Mouse (Mus musculus) heart, embryonic 10.5 days (tissue): Measurements from ENCODE around the gene Osbpl3. TPM values are rescaled to one million over a fixed set of nuclear protein-coding genes. Genes with fewer than 3 reads are reported as not detected.

ENCODE experiments used
- DNase-seq: peaks from one replicate; pipeline ENCODE4 v3.0.0-alpha.2; 2017; ENCODE audit warnings: low spot score
- H3K27ac ChIP-seq: fragments of 300-500 bp; sonication (generic); 2 replicates; pipeline ENCODE4 v1.5.1; 2016; ENCODE audit warnings: mild to moderate bottlenecking
- H3K27me3 ChIP-seq: fragments of 300-500 bp; sonication (generic); 2 replicates; pipeline ENCODE4 v1.6.1; 2016; ENCODE audit warnings: mild to moderate bottlenecking; ENCODE audit not compliant: poor library complexity, insufficient read depth, severe bottlenecking
- H3K36me3 ChIP-seq: fragments of 300-500 bp; sonication (generic); 2 replicates; pipeline ENCODE4 v1.6.1; 2016; ENCODE audit warnings: mild to moderate bottlenecking, moderate library complexity
- H3K4me1 ChIP-seq: fragments of 300-500 bp; sonication (generic); 2 replicates; pipeline ENCODE4 v1.6.1; 2016; ENCODE audit warnings: mild to moderate bottlenecking
- H3K4me3 ChIP-seq: fragments of 300-500 bp; sonication (generic); 2 replicates; pipeline ENCODE4 v1.5.1; 2016; ENCODE audit warnings: mild to moderate bottlenecking, moderate library complexity
- H3K9me3 ChIP-seq: fragments of 300-500 bp; sonication (generic); 2 replicates; pipeline ENCODE4 v1.6.1; 2016; ENCODE audit warnings: mild to moderate bottlenecking, moderate library complexity
- WGBS: fragments of 180-500 bp; shearing (Covaris S2); methylation state at CpG from one replicate; pipeline ENCODE4 v1.1.7; 2016; 5-methylcytosine and 5-hydroxymethylcytosine counted together
- polyA plus RNA-seq: library from polyadenylated mRNA; unstranded; fragments of >200 nt; fragmentation: Nextera tagmentation; extraction: Ambion mirVana; gene quantifications from 2 replicates; pipeline ENCODE4 v1.2.1, GENCODE M21; 2016

Gene Osbpl3
- polyA plus RNA-seq, 1 experiment from 2014 or later = 8.0 TPM

DNA sequence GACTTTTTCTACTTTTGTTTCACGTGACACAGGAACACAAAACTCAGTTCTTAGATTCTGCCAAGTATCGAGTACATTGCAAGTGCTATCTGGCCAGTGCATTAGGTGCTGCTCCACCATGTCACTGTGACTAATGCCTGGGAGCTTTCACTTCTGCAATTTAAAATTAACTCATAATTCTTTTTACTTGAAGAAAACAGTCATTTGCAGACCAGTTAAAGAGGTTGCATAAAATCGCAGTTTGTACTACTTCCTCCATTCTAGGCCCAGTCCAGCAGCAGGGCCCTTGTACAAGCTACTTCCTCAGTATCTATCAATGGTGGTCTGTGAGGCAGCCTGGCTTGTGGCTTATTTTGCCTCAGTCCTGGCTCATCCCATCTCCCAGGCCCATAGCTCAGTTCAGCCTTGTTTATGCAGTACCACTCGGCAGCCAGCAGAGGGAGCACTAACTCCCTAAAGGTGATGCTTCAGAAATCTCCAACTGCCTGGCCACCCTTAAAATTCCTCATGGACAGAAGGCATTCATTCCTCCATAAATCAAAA, 151.0 kb downstream of the Osbpl3 start:
- peaks cover 7% of the 10 kb centered on the region; the same call in 1 of the 2 replicates for H3K36me3 ChIP-seq
- H3K27me3 ChIP-seq = no peaks in the 10 kb centered on the region
- 68% methylated on average over 4 of the region's 4 CpGs for WGBS
- no peaks in the 10 kb centered on the region for H3K9me3 ChIP-seq
- no peaks in the 10 kb centered on the region for H3K4me1 ChIP-seq
- peak; percentile 82 for DNase-seq
- no peak overlapping the region for H3K4me3 ChIP-seq
- H3K27ac ChIP-seq = no peak overlapping the region

DNA sequence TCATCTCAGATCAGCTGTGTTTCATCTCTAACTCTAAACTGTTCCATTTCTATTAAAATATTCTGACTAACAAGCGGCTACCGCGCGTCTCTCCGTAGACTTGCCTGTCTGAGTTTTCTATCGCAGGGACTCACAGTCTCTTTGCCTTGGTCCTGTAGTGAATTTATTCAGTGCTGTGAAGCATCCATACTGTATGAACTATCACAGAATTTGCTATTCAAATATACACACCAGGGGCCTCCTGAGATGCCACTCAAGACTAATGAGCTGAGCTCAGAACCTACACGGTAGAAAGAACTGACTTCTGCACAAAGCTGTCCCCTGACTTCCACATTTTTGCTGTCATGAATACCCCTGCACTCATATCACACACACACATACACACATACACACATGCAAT, 154.9 kb downstream of the Osbpl3 start:
- Histone ChIP-seq H3K36me3 (peaks cover 7% of the 10 kb centered on the region; the same call in 1 of the 2 replicates), H3K27me3 (no peaks in the 10 kb centered on the region), H3K4me3 (no peak overlapping the region), H3K27ac (no peak overlapping the region), H3K9me3 (no peaks in the 10 kb centered on the region), H3K4me1 (peaks cover 3% of the 10 kb centered on the region; the same call in 1 of the 2 replicates)
- 94% methylated on average over 7 of the region's 7 CpGs for WGBS
- DNase-seq = no peak

DNA sequence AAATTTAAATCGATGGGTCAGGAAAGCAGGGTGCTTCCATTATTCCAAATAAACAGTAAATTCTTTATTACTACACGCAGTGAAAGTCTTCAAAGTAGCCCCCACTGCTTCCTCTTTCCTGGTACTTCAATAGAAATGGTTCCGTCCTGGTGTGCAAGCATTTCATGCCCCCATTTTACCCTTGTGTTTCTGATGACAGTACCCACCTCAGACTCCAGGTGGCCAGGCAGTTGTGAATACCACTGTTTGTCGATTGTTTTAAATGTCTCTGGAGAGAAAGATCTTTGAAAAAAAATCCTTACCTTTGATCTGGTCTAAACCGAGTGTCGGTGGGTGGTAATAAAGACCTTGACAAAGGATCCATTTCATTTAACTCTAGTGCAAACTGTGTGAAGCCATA, 155.4 kb downstream of the Osbpl3 start:
- no peak overlapping the region for H3K4me3 ChIP-seq
- WGBS = 85% methylated on average over 6 of the region's 6 CpGs
- H3K4me1 ChIP-seq = peaks cover 8% of the 10 kb centered on the region; the same call in 1 of the 2 replicates

DNA sequence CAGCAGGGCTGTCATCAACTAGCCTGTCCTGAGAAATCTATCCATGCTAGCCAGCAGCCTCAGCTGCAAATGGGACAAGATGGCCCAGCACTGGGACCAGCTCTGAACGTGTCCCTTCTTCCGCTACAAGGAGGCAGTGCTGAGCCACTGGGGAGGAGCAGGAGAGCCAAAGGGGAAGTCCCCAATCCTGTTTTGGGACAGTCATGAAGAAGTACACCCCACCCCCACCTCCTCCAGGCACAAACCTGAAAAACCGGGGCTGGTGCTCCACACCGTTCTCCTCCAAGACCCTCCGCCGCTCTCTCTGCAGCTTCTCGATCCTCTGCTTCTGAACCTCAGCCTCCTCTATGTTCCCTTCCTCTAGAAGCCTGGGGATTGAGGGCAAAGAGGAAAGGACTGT, 156.9 kb downstream of the Osbpl3 start:
- H3K4me3 ChIP-seq = no peak overlapping the region
- H3K27me3 ChIP-seq = no peaks in the 10 kb centered on the region
- DNase-seq = no peak
- H3K36me3 ChIP-seq = peaks cover 7% of the 10 kb centered on the region; the same call in 1 of the 2 replicates
- 78% methylated on average over 7 of the region's 7 CpGs for WGBS
- H3K9me3 ChIP-seq = no peaks in the 10 kb centered on the region
- H3K4me1 ChIP-seq = peaks cover 11% of the 10 kb centered on the region; the same call in 1 of the 2 replicates
- no peak overlapping the region for H3K27ac ChIP-seq

More for the DNA sequence above, 155.4 kb downstream of the Osbpl3 start:
- Histone ChIP-seq H3K27me3 (no peaks in the 10 kb centered on the region), H3K9me3 (no peaks in the 10 kb centered on the region), H3K27ac (no peak overlapping the region), H3K36me3 (peaks cover 7% of the 10 kb centered on the region; the same call in 1 of the 2 replicates)
- no peak for DNase-seq

DNA sequence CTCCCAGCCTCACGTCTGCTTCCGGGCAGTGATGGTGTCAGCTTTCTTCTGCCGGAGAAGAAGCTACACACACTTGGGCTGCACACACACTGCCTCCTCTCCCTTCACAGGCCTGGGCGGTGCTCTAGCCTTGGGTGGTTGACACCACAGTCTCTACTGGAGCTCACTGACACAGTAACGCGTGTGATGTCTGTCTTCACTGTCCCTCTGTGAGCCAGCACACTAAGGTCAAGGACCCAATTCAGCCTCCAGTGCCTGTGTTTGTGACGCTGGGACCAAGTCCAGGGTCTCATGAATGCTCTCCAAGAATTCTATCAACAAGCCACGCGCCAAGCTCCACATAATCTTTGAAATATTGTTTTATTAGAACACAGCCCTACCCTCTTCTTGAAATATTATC, 158.3 kb downstream of the Osbpl3 start:
- WGBS = 90% methylated on average over 9 of the region's 9 CpGs
- no peak overlapping the region for H3K27ac ChIP-seq
- no peaks in the 10 kb centered on the region for H3K27me3 ChIP-seq
- H3K4me1 ChIP-seq = peaks cover 11% of the 10 kb centered on the region; the same call in 1 of the 2 replicates
- no peaks in the 10 kb centered on the region for H3K9me3 ChIP-seq
- no peak for DNase-seq
- peaks cover 5% of the 10 kb centered on the region; the same call in 1 of the 2 replicates for H3K36me3 ChIP-seq
- no peak overlapping the region for H3K4me3 ChIP-seq

DNA sequence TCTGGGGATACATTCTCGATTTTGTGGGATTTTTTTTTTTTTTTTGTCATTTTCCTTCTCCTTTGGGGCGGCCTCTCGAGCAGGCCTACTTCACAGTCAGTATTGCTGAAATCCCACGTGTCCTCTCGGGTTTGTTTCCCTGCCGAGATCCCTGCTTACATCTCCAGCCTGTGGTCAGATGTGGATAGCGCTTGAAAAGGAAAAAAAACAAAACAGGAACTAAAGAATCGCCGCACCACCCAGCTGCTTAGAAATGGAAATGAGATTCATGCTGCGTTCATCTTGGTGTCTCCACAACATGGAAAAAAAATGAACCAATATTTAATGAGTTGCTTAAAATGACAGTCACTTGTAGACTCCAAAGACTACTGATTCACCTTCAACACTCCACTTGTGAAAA, 160.9 kb downstream of the Osbpl3 start:
- Histone ChIP-seq H3K27ac (no peak overlapping the region), H3K4me3 (no peak overlapping the region), H3K4me1 (peaks cover 11% of the 10 kb centered on the region; the same call in 1 of the 2 replicates), H3K27me3 (no peaks in the 10 kb centered on the region), H3K36me3 (peaks cover 5% of the 10 kb centered on the region; the same call in 1 of the 2 replicates), H3K9me3 (no peaks in the 10 kb centered on the region)
- 78% methylated on average over 10 of the region's 10 CpGs for WGBS
- DNase-seq = no peak

DNA sequence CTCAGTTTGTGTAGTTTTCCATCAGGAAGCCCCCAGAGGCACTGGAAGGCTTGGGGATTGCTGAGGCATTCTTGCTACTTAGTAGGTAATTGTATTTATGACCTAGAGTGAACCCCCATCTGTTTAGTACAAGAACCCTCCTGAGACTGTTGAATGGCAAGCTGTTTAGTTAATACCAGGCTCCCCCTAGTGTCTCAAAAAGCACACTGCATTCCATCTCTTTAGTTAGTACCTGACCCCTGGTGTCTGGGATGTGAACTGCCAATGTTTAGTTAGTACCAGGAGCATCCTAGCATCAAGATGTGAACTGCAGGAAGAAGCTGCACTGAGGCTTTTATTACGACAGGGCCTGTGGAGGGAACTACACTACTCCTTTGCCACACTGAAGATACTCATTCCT, 161.9 kb downstream of the Osbpl3 start:
- H3K4me1 ChIP-seq = peaks cover 11% of the 10 kb centered on the region; the same call in 1 of the 2 replicates
- H3K27ac ChIP-seq = no peak overlapping the region
- DNase-seq = no peak
- H3K4me3 ChIP-seq = no peak overlapping the region
- H3K9me3 ChIP-seq = no peaks in the 10 kb centered on the region
- no peaks in the 10 kb centered on the region for H3K27me3 ChIP-seq
- H3K36me3 ChIP-seq = peaks cover 3% of the 10 kb centered on the region; the same call in 1 of the 2 replicates
- WGBS = 39% methylated on average over 1 of the region's 1 CpGs

DNA sequence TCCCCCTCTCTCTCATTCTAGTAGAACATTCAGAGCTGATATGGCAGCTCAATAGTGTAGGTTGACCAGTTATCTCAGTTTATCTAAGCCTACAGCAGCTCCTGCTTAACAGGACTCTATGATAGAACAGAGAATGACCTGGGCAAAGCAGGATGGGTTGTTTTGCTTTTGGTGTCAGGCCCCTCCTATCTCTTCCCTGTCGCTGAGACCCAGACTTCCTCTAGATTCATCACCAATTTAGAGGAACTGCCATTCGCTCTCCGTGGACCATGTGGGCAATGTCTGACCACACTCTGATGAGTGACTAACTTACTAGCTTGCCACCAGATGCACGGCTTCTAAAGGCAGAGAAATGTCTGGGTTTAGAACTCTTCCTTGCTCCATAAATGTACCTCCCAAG, 164.4 kb downstream of the Osbpl3 start:
- 57% methylated on average over 4 of the region's 4 CpGs for WGBS
- H3K9me3 ChIP-seq = no peaks in the 10 kb centered on the region
- H3K36me3 ChIP-seq = no peaks in the 10 kb centered on the region
- DNase-seq = no peak
- H3K4me3 ChIP-seq = no peak overlapping the region
- H3K27me3 ChIP-seq = no peaks in the 10 kb centered on the region
- H3K4me1 ChIP-seq = peaks cover 11% of the 10 kb centered on the region; the same call in 1 of the 2 replicates
- H3K27ac ChIP-seq = no peak overlapping the region

DNA sequence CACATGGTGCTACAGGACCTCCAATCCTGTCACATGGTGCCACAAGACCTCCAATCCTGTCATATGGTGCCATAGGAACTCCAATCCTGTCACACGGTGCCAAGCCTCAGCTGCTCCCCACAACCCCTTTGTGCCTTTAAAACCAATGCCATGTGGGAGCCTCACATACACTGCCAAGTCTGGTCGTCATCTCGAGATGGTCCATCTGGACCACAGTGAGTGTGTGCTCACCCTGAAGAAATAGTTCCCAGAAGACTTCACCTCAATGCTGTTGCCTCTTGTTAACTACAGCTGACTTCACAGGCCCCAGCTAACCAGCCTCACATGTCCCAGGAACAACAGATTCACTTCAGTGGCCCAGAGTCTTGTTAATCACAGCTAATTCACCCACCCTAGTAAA, 169.1 kb downstream of the Osbpl3 start:
- Histone ChIP-seq H3K4me3 (no peak overlapping the region), H3K9me3 (no peaks in the 10 kb centered on the region), H3K27me3 (no peaks in the 10 kb centered on the region), H3K4me1 (no peaks in the 10 kb centered on the region), H3K36me3 (no peaks in the 10 kb centered on the region), H3K27ac (no peak overlapping the region)
- 85% methylated on average over 3 of the region's 3 CpGs for WGBS
- no peak for DNase-seq

DNA sequence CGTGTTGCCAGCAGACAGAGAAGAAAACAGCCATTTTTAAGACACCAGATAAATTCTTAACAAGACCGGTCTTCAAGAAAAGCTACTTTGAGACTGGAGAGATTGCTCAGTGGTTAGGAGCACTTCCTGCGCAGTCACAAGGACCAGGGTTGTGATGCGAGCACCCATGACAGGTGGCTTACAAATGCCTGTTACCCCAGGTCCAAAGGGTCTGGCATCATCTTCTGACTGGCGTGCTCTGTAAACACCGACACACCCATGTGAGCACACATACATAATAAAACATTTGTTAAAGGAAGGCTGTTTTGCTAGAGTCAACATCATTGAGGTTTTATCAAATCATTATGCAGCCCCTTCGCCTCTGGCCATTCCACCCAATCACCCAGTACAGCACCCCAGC, 176.4 kb downstream of the Osbpl3 start:
- no peak for DNase-seq
- H3K4me3 ChIP-seq = no peak overlapping the region
- no peaks in the 10 kb centered on the region for H3K9me3 ChIP-seq
- WGBS = 88% methylated on average over 7 of the region's 7 CpGs
- H3K27ac ChIP-seq = no peak overlapping the region
- no peaks in the 10 kb centered on the region for H3K27me3 ChIP-seq
- no peaks in the 10 kb centered on the region for H3K4me1 ChIP-seq
- no peaks in the 10 kb centered on the region for H3K36me3 ChIP-seq

DNA sequence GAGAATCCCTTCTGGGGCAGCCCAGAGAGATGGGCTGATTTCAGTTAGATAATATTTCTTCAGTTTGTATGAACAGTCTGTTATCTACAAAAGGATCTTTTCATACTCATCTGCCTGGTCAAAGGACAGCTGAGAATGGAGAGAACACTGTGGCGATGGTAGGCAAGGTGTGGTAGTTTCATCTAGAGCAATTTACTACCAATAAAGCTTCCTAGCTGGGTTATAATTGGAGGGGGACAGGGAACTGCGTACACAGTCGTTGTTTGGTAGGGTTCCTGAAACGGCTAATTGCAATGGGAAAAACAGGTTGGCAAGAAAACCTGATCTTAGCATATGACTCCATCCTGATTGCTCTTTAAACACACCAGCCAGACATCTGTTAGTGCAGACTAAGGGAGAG, 182.1 kb downstream of the Osbpl3 start:
- Histone ChIP-seq H3K4me3 (no peak overlapping the region), H3K36me3 (no peaks in the 10 kb centered on the region), H3K9me3 (no peaks in the 10 kb centered on the region), H3K4me1 (no peaks in the 10 kb centered on the region), H3K27me3 (no peaks in the 10 kb centered on the region), H3K27ac (no peak overlapping the region)
- WGBS = 86% methylated on average over 4 of the region's 4 CpGs
- no peak for DNase-seq

DNA sequence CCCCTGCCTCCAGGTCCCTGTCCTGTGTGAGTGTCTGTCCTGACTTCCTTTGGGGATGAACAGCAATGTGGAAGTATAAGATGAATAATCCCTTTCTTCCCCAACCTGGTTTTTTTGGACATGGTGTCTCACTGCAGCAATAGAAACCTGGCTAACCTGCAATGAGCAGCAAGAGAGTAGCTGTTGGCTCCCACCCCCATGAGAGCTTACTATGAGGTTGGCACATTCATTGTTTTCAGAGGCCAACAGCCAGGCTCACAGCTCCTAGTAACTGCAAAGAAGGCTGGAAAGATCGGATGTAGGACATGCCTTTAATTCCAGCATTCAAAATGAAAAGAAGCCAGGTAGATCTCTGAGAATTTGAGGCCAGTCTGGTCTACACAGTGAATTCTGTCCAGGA, 182.6 kb downstream of the Osbpl3 start:
- Histone ChIP-seq H3K27me3 (no peaks in the 10 kb centered on the region), H3K9me3 (no peaks in the 10 kb centered on the region), H3K4me3 (no peak overlapping the region), H3K4me1 (no peaks in the 10 kb centered on the region), H3K36me3 (no peaks in the 10 kb centered on the region), H3K27ac (no peak overlapping the region)
- DNase-seq = no peak
- WGBS = 80% methylated on average over 1 of the region's 1 CpGs

DNA sequence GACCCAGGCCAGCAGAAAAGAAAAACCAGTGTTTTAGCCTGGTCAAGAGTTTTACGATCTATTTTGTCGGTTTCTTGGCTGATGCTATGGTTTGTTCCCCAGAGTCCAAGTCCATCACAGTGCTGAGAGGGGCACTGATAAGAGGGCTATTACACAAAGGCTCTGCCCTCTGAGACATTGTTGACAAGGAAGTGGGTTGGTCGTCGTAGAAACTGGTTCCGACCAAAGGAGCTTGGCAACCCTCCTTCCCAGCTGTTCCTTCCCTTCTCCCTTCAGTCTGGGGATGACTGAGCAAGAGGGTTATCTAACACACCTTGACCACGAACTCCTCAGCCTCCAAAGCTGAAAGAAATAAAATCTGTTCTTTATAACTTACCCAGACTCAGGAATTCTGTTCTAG, 192.3 kb downstream of the Osbpl3 start, which contains the start of gene Gsdme:
Gene Gsdme (minus strand): TSS at position 193 of the 400 bp plus-strand sequence.
- no peaks in the 10 kb centered on the region for H3K9me3 ChIP-seq
- peaks cover 15% of the 10 kb centered on the region for H3K4me1 ChIP-seq
- H3K27me3 ChIP-seq = no peaks in the 10 kb centered on the region; the same call in 1 of the 2 replicates
- no peak within 1 kb of the TSS for H3K4me3 ChIP-seq
- H3K27ac ChIP-seq = no peak within 1 kb of the TSS
- 63% methylated on average over 6 of the region's 6 CpGs for WGBS
- no peaks in the 10 kb centered on the region for H3K36me3 ChIP-seq
- no peak for DNase-seq

DNA sequence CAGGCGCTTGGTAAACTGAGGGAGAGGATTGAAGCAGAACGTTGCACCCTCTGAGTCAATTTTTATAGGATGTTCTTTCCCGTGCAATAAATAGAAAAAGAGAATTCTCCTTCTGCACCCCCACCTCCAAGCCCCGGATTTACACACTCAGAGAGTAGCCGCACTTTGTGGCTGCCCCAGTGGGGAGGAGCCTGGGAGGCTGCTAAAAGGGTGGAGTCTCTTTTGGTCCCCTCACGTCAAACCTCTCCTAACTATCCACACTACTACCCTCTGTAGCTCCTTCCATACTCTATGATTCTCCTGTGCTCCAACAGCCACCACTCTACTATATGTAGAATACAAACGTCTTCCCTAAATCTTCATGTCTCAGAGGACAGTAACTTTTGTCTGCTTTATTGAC, 193.7 kb downstream of the Osbpl3 start:
- H3K9me3 ChIP-seq = no peaks in the 10 kb centered on the region
- no peak for DNase-seq
- no peaks in the 10 kb centered on the region for H3K36me3 ChIP-seq
- H3K4me1 ChIP-seq = peaks cover 15% of the 10 kb centered on the region
- H3K27me3 ChIP-seq = no peaks in the 10 kb centered on the region; the same call in 1 of the 2 replicates
- peak overlapping the region; percentile 66 for H3K4me3 ChIP-seq
- peak overlapping the region; percentile 85 for H3K27ac ChIP-seq
- 24% methylated on average over 7 of the region's 7 CpGs for WGBS
